Mouse (Mus musculus) forebrain, embryonic 16.5 days (tissue): ENCODE results near the gene Lin54. TPM values are rescaled to one million over a fixed set of nuclear protein-coding genes. Genes with fewer than 3 reads are reported as not detected.

Experiments used
- ATAC-seq: fragments of 200-750 bp; cut with Nextera tagmentation; 2 replicates; pipeline ENCODE4 v1.8.0; 2017; ENCODE audit warnings: mild to moderate bottlenecking, moderate library complexity
- H3K27ac ChIP-seq: fragments of 300-500 bp; sonication (generic); 2 replicates; pipeline ENCODE4 v1.5.1; 2014; ENCODE audit warnings: low read length, control low read depth
- H3K27me3 ChIP-seq: fragments of 300-500 bp; sonication (generic); replicated peaks from 2 replicates; pipeline ENCODE4 v1.6.1; 2014; ENCODE audit warnings: low read length; ENCODE audit not compliant: control insufficient read depth, insufficient read depth
- H3K36me3 ChIP-seq: fragments of 300-500 bp; sonication (generic); 2 replicates; pipeline ENCODE4 v1.6.1; 2014; ENCODE audit not compliant: control insufficient read depth, insufficient read depth
- H3K4me1 ChIP-seq: fragments of 300-500 bp; sonication (generic); replicated peaks from 2 replicates; pipeline ENCODE4 v1.6.1; 2014; ENCODE audit warnings: low read length; ENCODE audit not compliant: control insufficient read depth, insufficient read depth
- H3K4me2 ChIP-seq: fragments of 300-500 bp; sonication (generic); 2 replicates; pipeline ENCODE4 v1.6.1; 2014; ENCODE audit warnings: mild to moderate bottlenecking, low read length, control low read depth
- H3K4me3 ChIP-seq: fragments of 300-500 bp; sonication (generic); replicated peaks from 2 replicates; pipeline ENCODE4 v1.5.1; 2014; ENCODE audit warnings: mild to moderate bottlenecking, low read length, control low read depth
- H3K9ac ChIP-seq: fragments of 300-500 bp; sonication (generic); replicated peaks from 2 replicates; pipeline ENCODE4 v1.6.1; 2014; ENCODE audit warnings: low read depth, low read length, control low read depth
- H3K9me3 ChIP-seq: fragments of 300-500 bp; sonication (generic); 2 replicates; pipeline ENCODE4 v1.6.1; 2016; ENCODE audit warnings: low read length; ENCODE audit not compliant: control insufficient read depth
- WGBS: fragments of 180-500 bp; shearing (Covaris S2); extraction: QIAGEN DNeasy Blood & Tissue Kit; methylation state at CpG from one replicate; pipeline ENCODE4 v1.1.7; 2014; 5-methylcytosine and 5-hydroxymethylcytosine counted together
- polyA plus RNA-seq: library from polyadenylated mRNA; unstranded; fragments of >200 nt; fragmentation: Nextera tagmentation; extraction: Ambion mirVana; gene quantifications from 2 replicates; pipeline ENCODE4 v1.2.1, GENCODE M21; 2015

Lin54 gene
- polyA plus RNA-seq, 1 experiment from 2014 or later = 9.4 TPM

DNA sequence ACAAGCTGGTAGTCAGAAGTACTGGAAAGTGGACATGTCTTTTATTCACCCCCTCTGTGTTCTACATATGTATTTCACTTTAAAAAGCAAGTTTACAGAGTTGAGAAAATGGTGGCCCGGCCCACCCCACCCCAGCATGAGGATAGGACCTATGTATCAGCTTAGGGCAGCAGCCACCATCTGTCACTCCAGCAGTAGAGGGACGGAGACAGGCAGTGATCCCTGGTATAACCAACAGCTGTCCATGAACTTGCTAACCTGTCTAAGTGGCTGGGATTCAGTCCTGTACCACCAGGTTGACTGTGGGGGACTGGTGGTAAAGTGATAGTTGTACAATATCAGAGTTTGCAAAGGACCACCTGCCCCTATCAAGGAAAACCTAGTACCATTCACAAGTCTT lies 82.4 kb downstream of the Lin54 start:
- Histone ChIP-seq H3K9me3 (no peaks in the 10 kb centered on the region), H3K4me1 (peaks cover 18% of the 10 kb centered on the region), H3K9ac (no peak overlapping the region), H3K4me2 (no peak overlapping the region), H3K36me3 (peaks cover 27% of the 10 kb centered on the region), H3K27me3 (no peaks in the 10 kb centered on the region), H3K27ac (no peak overlapping the region), H3K4me3 (no peak overlapping the region)
- ATAC-seq = no peak
- WGBS = 88% methylated on average over 2 of the region's 2 CpGs

- under 1% methylated on average over 82 of the region's 82 CpGs for WGBS
- Histone ChIP-seq H3K9me3 (no peaks in the 10 kb centered on the region), H3K9ac (peak within 1 kb of the TSS; percentile 82), H3K27me3 (no peaks in the 10 kb centered on the region), H3K27ac (peak within 1 kb of the TSS; percentile 91), H3K4me3 (peak within 1 kb of the TSS; percentile 88), H3K4me2 (peak within 1 kb of the TSS; percentile 88), H3K4me1 (peaks cover 13% of the 10 kb centered on the region), H3K36me3 (peaks cover 17% of the 10 kb centered on the region; the same call in 1 of the 2 replicates)
- ATAC-seq = peak; percentile 97
These were observed 84.5 kb downstream of the Lin54 start, which contains the start of gene Sec31a for GRCm38 (mm10) chr5:100415761-100416590. Sec31a (minus strand) TSS chr5:100416234.

DNA sequence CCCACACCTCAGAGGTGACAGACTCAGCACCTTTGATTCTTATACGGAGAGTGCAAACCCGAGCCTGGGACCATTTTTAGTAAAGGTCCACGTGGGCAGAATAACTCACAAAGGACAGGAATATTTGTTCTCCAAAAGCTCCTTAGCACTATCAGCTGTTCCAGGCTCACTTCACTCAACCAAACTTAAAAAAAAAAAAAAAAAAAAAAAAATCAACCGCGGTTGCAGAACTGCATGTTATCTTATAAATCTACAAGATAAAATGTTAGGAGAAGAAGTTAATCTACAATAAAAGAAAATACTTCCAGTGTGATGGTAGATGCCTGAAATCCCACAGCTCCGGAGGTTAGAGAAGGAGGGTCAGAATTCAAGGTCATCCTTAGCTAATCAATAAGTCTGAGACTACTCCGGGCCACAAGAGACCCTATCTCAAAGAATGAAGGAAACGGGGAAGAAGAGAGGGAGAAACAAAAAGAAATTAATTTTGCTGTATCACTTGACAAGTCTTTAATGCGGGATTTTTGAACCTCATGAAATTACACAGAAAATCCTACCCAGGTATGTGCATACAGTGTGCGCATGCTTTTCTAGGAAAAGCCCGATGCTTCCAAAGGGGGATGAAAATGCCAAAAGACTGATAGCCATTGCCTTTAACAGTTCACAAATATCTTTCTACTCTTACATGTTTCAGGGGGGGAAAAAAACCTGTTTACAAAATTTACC lies 85.8 kb downstream of the Lin54 start:
- no peak for ATAC-seq

GRCm38 (mm10) chr5:100412886-100413285 lies 87.6 kb downstream of the Lin54 start:
- 83% methylated on average over 3 of the region's 3 CpGs for WGBS
- Histone ChIP-seq H3K9ac (no peak overlapping the region), H3K4me1 (peaks cover 13% of the 10 kb centered on the region), H3K27me3 (no peaks in the 10 kb centered on the region), H3K4me3 (no peak overlapping the region), H3K9me3 (no peaks in the 10 kb centered on the region), H3K27ac (no peak overlapping the region), H3K4me2 (no peak overlapping the region), H3K36me3 (no peaks in the 10 kb centered on the region)
- ATAC-seq = no peak

More for the DNA sequence above, 85.8 kb downstream of the Lin54 start:
- peaks cover 13% of the 10 kb centered on the region for H3K4me1 ChIP-seq
- H3K9ac ChIP-seq = no peak overlapping the region
- peaks cover 9% of the 10 kb centered on the region; the same call in 1 of the 2 replicates for H3K36me3 ChIP-seq
- no peak overlapping the region for H3K4me3 ChIP-seq
- 81% methylated on average over 11 of the region's 11 CpGs for WGBS
- H3K27me3 ChIP-seq = no peaks in the 10 kb centered on the region
- no peaks in the 10 kb centered on the region for H3K9me3 ChIP-seq
- H3K27ac ChIP-seq = no peak overlapping the region
- peak overlapping the region; percentile 28 for H3K4me2 ChIP-seq

DNA sequence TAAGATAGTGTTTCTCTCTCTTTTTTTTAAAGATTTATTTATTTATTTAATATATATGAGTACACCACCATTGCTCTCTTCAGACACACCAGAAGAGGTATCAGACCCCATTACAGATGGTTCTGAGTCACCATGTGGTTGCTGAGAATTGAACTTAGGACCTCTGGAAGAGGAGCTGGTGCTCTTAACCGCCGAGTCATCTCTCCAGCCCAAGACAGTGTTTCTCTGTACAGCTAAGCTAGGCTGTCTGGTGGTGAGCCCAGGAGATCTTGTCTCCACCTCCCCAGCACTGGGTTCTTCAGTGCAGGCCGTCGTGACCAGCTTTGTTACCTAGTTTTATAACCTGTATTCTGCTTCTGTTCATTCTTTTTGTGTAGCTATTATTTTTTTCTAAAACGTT lies 90.2 kb downstream of the Lin54 start:
- H3K4me1 ChIP-seq = peaks cover 9% of the 10 kb centered on the region
- H3K36me3 ChIP-seq = peaks cover 8% of the 10 kb centered on the region; the same call in 1 of the 2 replicates
- H3K4me2 ChIP-seq = no peak overlapping the region
- WGBS = 93% methylated on average over 5 of the region's 5 CpGs
- no peak overlapping the region for H3K4me3 ChIP-seq
- no peaks in the 10 kb centered on the region for H3K27me3 ChIP-seq
- no peak for ATAC-seq
- H3K9me3 ChIP-seq = no peaks in the 10 kb centered on the region
- no peak overlapping the region for H3K27ac ChIP-seq
- no peak overlapping the region for H3K9ac ChIP-seq

DNA sequence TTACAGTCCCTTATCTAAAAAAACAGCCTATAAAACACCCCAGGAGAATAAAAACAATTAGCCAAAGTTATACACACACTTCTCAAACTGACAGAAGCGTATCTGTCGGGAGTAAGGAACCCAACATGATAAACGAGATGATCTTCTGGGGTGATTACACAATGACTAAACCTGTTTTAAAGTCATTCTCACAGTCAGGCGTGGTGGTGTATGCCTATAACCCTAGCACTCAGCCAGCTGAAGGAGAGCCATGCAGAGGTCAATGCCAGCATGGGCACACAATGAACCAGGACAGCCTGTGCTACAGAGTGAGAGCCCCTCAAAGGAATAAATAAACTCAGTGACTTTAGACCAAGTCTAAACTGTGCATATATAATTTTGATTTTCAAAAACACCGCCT lies 92.0 kb downstream of the Lin54 start:
- H3K27ac ChIP-seq = no peak overlapping the region
- H3K9ac ChIP-seq = no peak overlapping the region
- H3K4me1 ChIP-seq = no peaks in the 10 kb centered on the region
- no peak overlapping the region for H3K4me2 ChIP-seq
- H3K36me3 ChIP-seq = peaks cover 19% of the 10 kb centered on the region
- no peak for ATAC-seq
- 89% methylated on average over 5 of the region's 5 CpGs for WGBS
- H3K27me3 ChIP-seq = no peaks in the 10 kb centered on the region
- no peaks in the 10 kb centered on the region for H3K9me3 ChIP-seq
- H3K4me3 ChIP-seq = no peak overlapping the region

GRCm38 (mm10) chr5:100396753-100397152 lies 103.7 kb downstream of the Lin54 start:
- ATAC-seq = no peak
- H3K36me3 ChIP-seq = peaks cover 41% of the 10 kb centered on the region
- H3K4me1 ChIP-seq = no peaks in the 10 kb centered on the region
- H3K27ac ChIP-seq = no peak overlapping the region
- H3K4me2 ChIP-seq = no peak overlapping the region
- H3K4me3 ChIP-seq = no peak overlapping the region
- H3K9ac ChIP-seq = no peak overlapping the region
- WGBS = 97% methylated on average over 3 of the region's 3 CpGs
- no peaks in the 10 kb centered on the region for H3K27me3 ChIP-seq
- H3K9me3 ChIP-seq = no peaks in the 10 kb centered on the region

DNA sequence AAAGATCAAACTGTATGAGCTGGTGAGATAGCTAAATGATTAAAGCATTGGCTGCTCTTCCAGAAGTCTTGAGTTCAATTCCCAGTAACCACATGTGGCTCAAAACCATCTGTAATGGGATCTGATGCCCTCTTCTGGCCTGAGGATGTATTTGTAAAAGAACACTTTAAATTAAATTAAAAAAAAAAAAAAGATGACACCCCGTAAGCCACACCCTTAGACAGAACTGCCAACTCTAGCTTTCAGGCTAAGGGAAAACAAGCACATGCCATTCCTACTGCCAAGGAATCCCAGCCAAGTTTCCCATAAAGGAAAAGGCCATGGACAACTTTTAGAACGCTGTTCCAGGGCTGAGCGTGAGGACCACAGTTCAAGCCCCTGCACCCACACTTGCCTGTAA lies 106.8 kb downstream of the Lin54 start:
- no peak overlapping the region for H3K27ac ChIP-seq
- H3K36me3 ChIP-seq = peaks cover 39% of the 10 kb centered on the region
- 77% methylated on average over 3 of the region's 3 CpGs for WGBS
- H3K4me3 ChIP-seq = no peak overlapping the region
- no peak for ATAC-seq
- no peak overlapping the region for H3K4me2 ChIP-seq
- no peaks in the 10 kb centered on the region for H3K9me3 ChIP-seq
- H3K9ac ChIP-seq = no peak overlapping the region
- no peaks in the 10 kb centered on the region for H3K4me1 ChIP-seq
- no peaks in the 10 kb centered on the region for H3K27me3 ChIP-seq

DNA sequence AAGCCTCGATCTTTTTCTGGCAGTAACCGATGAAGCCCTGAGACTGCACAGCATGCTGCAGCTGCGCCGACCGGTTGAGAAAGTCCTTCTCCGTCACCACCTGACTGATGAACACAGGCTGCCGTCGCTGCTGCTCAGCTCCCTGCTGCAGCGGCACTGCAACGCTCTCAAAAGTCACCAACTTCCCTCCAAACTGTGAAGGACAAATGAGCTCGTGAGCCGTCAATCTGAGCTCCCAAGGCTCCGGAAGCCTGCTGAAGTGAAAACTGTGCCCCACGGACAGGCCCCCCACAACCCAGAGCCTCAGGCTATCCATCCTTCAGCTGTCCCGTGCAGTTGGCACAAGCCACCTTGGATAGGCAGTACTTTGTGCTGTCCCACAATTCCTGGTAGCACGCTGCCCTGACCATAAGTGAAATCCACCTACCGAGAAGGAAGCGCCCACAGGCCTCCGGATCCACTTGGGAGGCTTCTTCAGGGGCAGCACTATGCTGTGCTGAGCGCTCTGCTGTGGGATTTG lies 107.9 kb downstream of the Lin54 start:
- H3K4me2 ChIP-seq = no peak overlapping the region
- peaks cover 37% of the 10 kb centered on the region for H3K36me3 ChIP-seq
- 91% methylated on average over 20 of the region's 20 CpGs for WGBS
- H3K27ac ChIP-seq = no peak overlapping the region
- no peak overlapping the region for H3K9ac ChIP-seq
- H3K4me3 ChIP-seq = no peak overlapping the region
- H3K27me3 ChIP-seq = no peaks in the 10 kb centered on the region
- no peaks in the 10 kb centered on the region for H3K9me3 ChIP-seq
- ATAC-seq = no peak
- H3K4me1 ChIP-seq = no peaks in the 10 kb centered on the region
